Mouse (Mus musculus) bone marrow macrophage, adult 2 months (primary cell): ENCODE results near the gene Smyd4.

Experiments
- CTCF ChIP-seq: IDR thresholded peaks from 2 replicates; pipeline ENCODE4 v1.5.1; 2012; ENCODE audit warnings: low read depth, mild to moderate bottlenecking, low read length, moderate library complexity
- POLR2A ChIP-seq: IDR thresholded peaks from 2 replicates; pipeline ENCODE4 v1.6.1; 2012; ENCODE audit warnings: mild to moderate bottlenecking, low read depth, low read length, borderline replicate concordance

GRCm38 (mm10) chr11:75404801-75405200, 56.6 kb downstream of the Smyd4 start:
- TF ChIP-seq CTCF (no peak), POLR2A (no peak)
